Mouse (Mus musculus): Measurements from ENCODE around the gene Gzmk.
"Not testable (repeated sequence)": the region's sequence is repeated elsewhere in the genome, so short reads cannot be mapped to it uniquely, and the experiment has no call there.

The Gzmk gene

GRCm38 (mm10) chr13:113225811-113226210 is at the start of gene Gzmk:
Gzmk (minus strand) TSS chr13:113225908.
- no peak for DNase-seq (ENCODE audit: low read depth, low spot score)

- no peak for DNase-seq (ENCODE audit: low read depth, low spot score)
These were observed 45.5 kb upstream of the Gzmk start for GRCm38 (mm10) chr13:113271189-113271588.

GRCm38 (mm10) chr13:113269777-113270776 is 44.4 kb upstream of the Gzmk start:
- peak; percentile 70 for DNase-seq (ENCODE audit: low read depth, low spot score)

- DNase-seq (ENCODE audit: low read depth, low spot score): no peak
These were observed 41.5 kb upstream of the Gzmk start for GRCm38 (mm10) chr13:113267204-113267603.

- peak; percentile 56 for DNase-seq (ENCODE audit: low read depth, low spot score)
These were observed 40.8 kb upstream of the Gzmk start for GRCm38 (mm10) chr13:113266495-113266951.

GRCm38 (mm10) chr13:113265257-113265656 is 39.5 kb upstream of the Gzmk start:
- no peak for DNase-seq (ENCODE audit: low read depth, low spot score)

GRCm38 (mm10) chr13:113262822-113263221 is 37.1 kb upstream of the Gzmk start:
- no peak for DNase-seq (ENCODE audit: low read depth, low spot score)

- no peak for DNase-seq (ENCODE audit: low read depth, low spot score)
These were observed 33.5 kb upstream of the Gzmk start for GRCm38 (mm10) chr13:113259237-113259636.

- DNase-seq (ENCODE audit: low read depth, low spot score): no peak
These were observed 31.5 kb upstream of the Gzmk start for GRCm38 (mm10) chr13:113257190-113257589.

GRCm38 (mm10) chr13:113256766-113257165 is 31.1 kb upstream of the Gzmk start:
- no peak for DNase-seq (ENCODE audit: low read depth, low spot score)

- DNase-seq (ENCODE audit: low read depth, low spot score): not testable (repeated sequence)
These were observed 26.9 kb upstream of the Gzmk start for GRCm38 (mm10) chr13:113252580-113252979.

- no peak for DNase-seq (ENCODE audit: low read depth, low spot score)
These were observed 19.3 kb upstream of the Gzmk start for GRCm38 (mm10) chr13:113245025-113245424.

GRCm38 (mm10) chr13:113242129-113242528 is 16.4 kb upstream of the Gzmk start:
- no peak for DNase-seq (ENCODE audit: low read depth, low spot score)

- no peak for DNase-seq (ENCODE audit: low read depth, low spot score)
These were observed 2.2 kb upstream of the Gzmk start for GRCm38 (mm10) chr13:113227666-113228463.

GRCm38 (mm10) chr13:113227076-113227475 is 1.4 kb upstream of the Gzmk start:
- DNase-seq (ENCODE audit: low read depth, low spot score): no peak

- DNase-seq (ENCODE audit: low read depth, low spot score): peak; percentile 4
These were observed 1.6 kb downstream of the Gzmk start for GRCm38 (mm10) chr13:113224105-113224504.

- DNase-seq (ENCODE audit: low read depth, low spot score): no peak
These were observed 3.9 kb downstream of the Gzmk start for GRCm38 (mm10) chr13:113221851-113222250.

- DNase-seq (ENCODE audit: low read depth, low spot score): no peak
These were observed 11.8 kb downstream of the Gzmk start for GRCm38 (mm10) chr13:113213865-113214264.

GRCm38 (mm10) chr13:113212401-113212800 is 13.3 kb downstream of the Gzmk start:
- no peak for DNase-seq (ENCODE audit: low read depth, low spot score)

GRCm38 (mm10) chr13:113211345-113211744 is 14.4 kb downstream of the Gzmk start:
- no peak for DNase-seq (ENCODE audit: low read depth, low spot score)

- DNase-seq (ENCODE audit: low read depth, low spot score): no peak
These were observed 16.1 kb downstream of the Gzmk start, which contains the start of gene Esm1 for GRCm38 (mm10) chr13:113209624-113210023. Esm1 (plus strand) TSS chr13:113209659.

GRCm38 (mm10) chr13:113205346-113205745 is 20.4 kb downstream of the Gzmk start:
- DNase-seq (ENCODE audit: low read depth, low spot score): no peak

Measured in retina, adult 2 months (tissue).